Mouse (Mus musculus) large intestine, adult 2 months (tissue): ENCODE measurements around the gene Adipor2. TPM values are rescaled to one million over a fixed set of nuclear protein-coding genes. Genes with fewer than 3 reads are reported as not detected.

ENCODE experiments used
- DNase-seq: peaks from one replicate; pipeline ENCODE4 v3.0.0-alpha.2; 2012; ENCODE audit warnings: low read depth, low spot score
- WGBS: fragments of 180-500 bp; shearing (Covaris S2); methylation state at CpG from one replicate; pipeline ENCODE4 v1.1.7; 2018; 5-methylcytosine and 5-hydroxymethylcytosine counted together
- polyA plus RNA-seq: library from polyadenylated mRNA; depleted of rRNA; stranded (reverse); fragments of >200 nt; gene quantifications from 2 replicates; pipeline ENCODE4 v1.2.3, GENCODE M21; 2012

Adipor2 gene
- polyA plus RNA-seq, 1 experiment: 75.8 TPM

- WGBS: 87% methylated on average over 3 of the region's 3 CpGs
- DNase-seq: no peak
Measured at GRCm38 (mm10) chr6:119428611-119429010, 11.1 kb upstream of the Adipor2 start.

- 37% methylated on average over 4 of the region's 4 CpGs for WGBS
- DNase-seq: no peak
Measured at GRCm38 (mm10) chr6:119421001-119421400, 3.5 kb upstream of the Adipor2 start.

- no peak for DNase-seq
- WGBS: 78% methylated on average over 5 of the region's 5 CpGs
Measured at GRCm38 (mm10) chr6:119420357-119420756, 2.9 kb upstream of the Adipor2 start.

- DNase-seq: no peak
Measured at GRCm38 (mm10) chr6:119419412-119419811, 1.9 kb upstream of the Adipor2 start.

GRCm38 (mm10) chr6:119418392-119419251 lies 1.1 kb upstream of the Adipor2 start:
- 48% methylated on average over 7 of the region's 7 CpGs for WGBS

More at GRCm38 (mm10) chr6:119419412-119419811, 1.9 kb upstream of the Adipor2 start:
- WGBS: 80% methylated on average over 7 of the region's 7 CpGs

GRCm38 (mm10) chr6:119417821-119418220 lies 317 bp upstream of the Adipor2 start:
- DNase-seq: no peak
- WGBS: 86% methylated on average over 7 of the region's 7 CpGs

More at GRCm38 (mm10) chr6:119418392-119419251, 1.1 kb upstream of the Adipor2 start:
- DNase-seq: no peak

- DNase-seq: no peak
Measured at GRCm38 (mm10) chr6:119416643-119417042, 861 bp downstream of the Adipor2 start.

GRCm38 (mm10) chr6:119414262-119415043 lies 3.1 kb downstream of the Adipor2 start:
- 53% methylated on average over 15 of the region's 15 CpGs for WGBS
- no peak for DNase-seq

More at GRCm38 (mm10) chr6:119416643-119417042, 861 bp downstream of the Adipor2 start:
- WGBS: 44% methylated on average over 6 of the region's 6 CpGs

GRCm38 (mm10) chr6:119412588-119412987 lies 4.9 kb downstream of the Adipor2 start:
- no peak for DNase-seq
- WGBS: 82% methylated on average over 4 of the region's 4 CpGs

GRCm38 (mm10) chr6:119411511-119411910 lies 6.0 kb downstream of the Adipor2 start:
- 79% methylated on average over 3 of the region's 3 CpGs for WGBS
- no peak for DNase-seq

- DNase-seq: no peak
- 53% methylated on average over 1 of the region's 1 CpGs for WGBS
Measured at GRCm38 (mm10) chr6:119409766-119410165, 7.7 kb downstream of the Adipor2 start.

- DNase-seq: no peak
- WGBS: 68% methylated on average over 9 of the region's 9 CpGs
Measured at GRCm38 (mm10) chr6:119408582-119408981, 8.9 kb downstream of the Adipor2 start.

GRCm38 (mm10) chr6:119407818-119408217 lies 9.7 kb downstream of the Adipor2 start:
- DNase-seq: no peak
- WGBS: 14% methylated on average over 6 of the region's 6 CpGs

- no peak for DNase-seq
- 89% methylated on average over 8 of the region's 8 CpGs for WGBS
Measured at GRCm38 (mm10) chr6:119406528-119406927, 11.0 kb downstream of the Adipor2 start.

- DNase-seq: no peak
- 19% methylated on average over 7 of the region's 7 CpGs for WGBS
Measured at GRCm38 (mm10) chr6:119405310-119405709, 12.2 kb downstream of the Adipor2 start.

- WGBS: 83% methylated on average over 4 of the region's 4 CpGs
- DNase-seq: no peak
Measured at GRCm38 (mm10) chr6:119404854-119405253, 12.7 kb downstream of the Adipor2 start.

- WGBS: 63% methylated on average over 3 of the region's 3 CpGs
- DNase-seq: no peak
Measured at GRCm38 (mm10) chr6:119402976-119403375, 14.5 kb downstream of the Adipor2 start.

- no peak for DNase-seq
- 77% methylated on average over 8 of the region's 8 CpGs for WGBS
Measured at GRCm38 (mm10) chr6:119401545-119402304, 15.8 kb downstream of the Adipor2 start.

GRCm38 (mm10) chr6:119400649-119401048 lies 16.9 kb downstream of the Adipor2 start:
- no peak for DNase-seq
- WGBS: 88% methylated on average over 3 of the region's 3 CpGs

GRCm38 (mm10) chr6:119399371-119399770 lies 18.1 kb downstream of the Adipor2 start:
- WGBS: 95% methylated on average over 3 of the region's 3 CpGs

More at GRCm38 (mm10) chr6:119399371-119399770, 18.1 kb downstream of the Adipor2 start:
- DNase-seq: no peak
